Mouse (Mus musculus) granulocyte monocyte progenitor cell, adult 5-6 weeks (primary cell): ENCODE measurements around the gene Scap. TPM values are rescaled to one million over a fixed set of nuclear protein-coding genes. Genes with fewer than 3 reads are reported as not detected.

ENCODE experiments used
- total RNA-seq, 2 experiments: library from RNA; stranded (forward) in 1 of 2; stranded (reverse) in 1 of 2; fragments of 200-712, 200-1000 nt in 1 of 2; fragments of >200 nt in 1 of 2; fragmentation: Nextera tagmentation in 1 of 2; gene quantifications; 2 replicates each; pipeline ENCODE4 v1.2.3; 2014 to 2017

The Scap gene
- total RNA-seq, 2 experiments from 2014 or later = 24.1 to 31.4 TPM

Other genes with a start within 250 kb of the Scap start
- 103 and 108 TPM in 2 replicates for gene Smarcc1, start 215.6 kb upstream of the Scap start, total RNA-seq (2014; fragmentation: Nextera tagmentation)
- 59.9 and 70.0 TPM in 2 replicates for gene Smarcc1, start 215.6 kb upstream of the Scap start, total RNA-seq (2017)
- gene Dhx30, start 215.5 kb upstream of the Scap start, total RNA-seq (2014; fragmentation: Nextera tagmentation) = 137 and 141 TPM in 2 replicates
- 42.6 and 65.7 TPM in 2 replicates for gene Dhx30, start 215.5 kb upstream of the Scap start, total RNA-seq (2017)
- gene Cspg5, start 89.5 kb upstream of the Scap start, total RNA-seq (2014; fragmentation: Nextera tagmentation) = not detected in 2 replicates
- gene Cspg5, start 89.5 kb upstream of the Scap start, total RNA-seq (2017) = 0.30 TPM in 1 of 2 replicates, not detected in the other
- 7.6 and 11.0 TPM in 2 replicates for gene Elp6, start 28.1 kb upstream of the Scap start, total RNA-seq (2014; fragmentation: Nextera tagmentation)
- 7.9 and 8.4 TPM in 2 replicates for gene Elp6, start 28.1 kb upstream of the Scap start, total RNA-seq (2017)
- gene Ptpn23, start 74.9 kb downstream of the Scap start, total RNA-seq (2014; fragmentation: Nextera tagmentation) = 12.7 and 17.7 TPM in 2 replicates
- 3.0 and 3.2 TPM in 2 replicates for gene Ptpn23, start 74.9 kb downstream of the Scap start, total RNA-seq (2017)
- gene Ngp, start 86.5 kb downstream of the Scap start, total RNA-seq (2014; fragmentation: Nextera tagmentation) = 1.7 and 87.9 TPM in 2 replicates
- 228 and 233 TPM in 2 replicates for gene Ngp, start 86.5 kb downstream of the Scap start, total RNA-seq (2017)
- gene Klhl18, start 143.4 kb downstream of the Scap start, total RNA-seq (2014; fragmentation: Nextera tagmentation) = 14.8 and 16.0 TPM in 2 replicates
- gene Klhl18, start 143.4 kb downstream of the Scap start, total RNA-seq (2017) = 9.5 and 9.6 TPM in 2 replicates
- gene Kif9, start 143.7 kb downstream of the Scap start, total RNA-seq (2014; fragmentation: Nextera tagmentation) = 0.34 and 4.1 TPM in 2 replicates
- gene Kif9, start 143.7 kb downstream of the Scap start, total RNA-seq (2017) = 0.90 and 1.3 TPM in 2 replicates
- 130 and 131 TPM in 2 replicates for gene Setd2, start 199.3 kb downstream of the Scap start, total RNA-seq (2014; fragmentation: Nextera tagmentation)
- 125 and 149 TPM in 2 replicates for gene Setd2, start 199.3 kb downstream of the Scap start, total RNA-seq (2017)